Mouse (Mus musculus) limb, embryonic 13.5 days (tissue): Measurements from ENCODE around the gene Ehd2. TPM values are rescaled to one million over a fixed set of nuclear protein-coding genes. Genes with fewer than 3 reads are reported as not detected.
A peak's percentile ranks its signal among the peaks of the same experiment; 100 is the strongest.

Experiments used
- ATAC-seq: fragments of 200-750 bp; cut with Nextera tagmentation; 2 replicates; pipeline ENCODE4 v1.8.0; 2017; ENCODE audit warnings: low read depth, moderate number of reproducible peaks, moderate TSS enrichment; ENCODE audit not compliant: low FRiP score
- H3K27ac ChIP-seq: fragments of 300-500 bp; sonication (generic); 2 replicates; pipeline ENCODE4 v1.5.1; 2015; ENCODE audit warnings: inconsistent platforms, mild to moderate bottlenecking, moderate library complexity
- H3K27me3 ChIP-seq: fragments of 300-500 bp; sonication (generic); 2 replicates; pipeline ENCODE4 v1.6.1; 2015; ENCODE audit warnings: mild to moderate bottlenecking, inconsistent platforms
- H3K36me3 ChIP-seq: fragments of 300-500 bp; sonication (generic); 2 replicates; pipeline ENCODE4 v1.6.1; 2015; ENCODE audit warnings: inconsistent platforms, mild to moderate bottlenecking, moderate library complexity
- H3K4me1 ChIP-seq: fragments of 300-500 bp; sonication (generic); 2 replicates; pipeline ENCODE4 v1.6.1; 2015; ENCODE audit warnings: inconsistent platforms
- H3K4me2 ChIP-seq: fragments of 300-500 bp; sonication (generic); replicated peaks from 2 replicates; pipeline ENCODE4 v1.6.1; 2015; ENCODE audit warnings: inconsistent platforms, mild to moderate bottlenecking, moderate library complexity
- H3K4me3 ChIP-seq: fragments of 300-500 bp; sonication (generic); 2 replicates; pipeline ENCODE4 v1.5.1; 2015; ENCODE audit warnings: moderate library complexity, mild to moderate bottlenecking, inconsistent platforms
- H3K9ac ChIP-seq: fragments of 300-500 bp; sonication (generic); 2 replicates; pipeline ENCODE4 v1.6.1; 2015; ENCODE audit warnings: mild to moderate bottlenecking, inconsistent platforms
- H3K9me3 ChIP-seq: fragments of 300-500 bp; sonication (generic); 2 replicates; pipeline ENCODE4 v1.6.1; 2016; ENCODE audit warnings: inconsistent platforms
- whole genome bisulfite sequencing: fragments of 180-500 bp; shearing (Covaris S2); methylation state at CpG from one replicate; pipeline ENCODE4 v1.1.7; 2015; 5-methylcytosine and 5-hydroxymethylcytosine counted together
- polyA plus RNA-seq: library from polyadenylated mRNA; unstranded; fragments of >200 nt; fragmentation: Nextera tagmentation; extraction: Ambion mirVana; gene quantifications from 2 replicates; pipeline ENCODE4 v1.2.1, GENCODE M21; 2015

Gene Ehd2
- polyA plus RNA-seq, 1 experiment from 2014 or later, result 29.9 TPM

- Histone ChIP-seq H3K4me1 (peaks cover 6% of the 10 kb centered on the region; the same call in 1 of the 2 replicates), H3K9ac (no peak overlapping the region), H3K27me3 (no peaks in the 10 kb centered on the region), H3K4me3 (no peak overlapping the region), H3K9me3 (no peaks in the 10 kb centered on the region), H3K4me2 (no peak overlapping the region), H3K36me3 (peaks cover 74% of the 10 kb centered on the region), H3K27ac (no peak overlapping the region)
- 86% methylated on average over 5 of the region's 5 CpGs for WGBS
- ATAC-seq, result no peak
These were observed 29.9 kb downstream of the Ehd2 start for GRCm38 (mm10) chr7:15937491-15937890.

GRCm38 (mm10) chr7:15933437-15934359, 33.7 kb downstream of the Ehd2 start:
- no peak overlapping the region for H3K4me3 ChIP-seq
- H3K4me2 ChIP-seq, result no peak overlapping the region
- peaks cover 6% of the 10 kb centered on the region; the same call in 1 of the 2 replicates for H3K4me1 ChIP-seq
- H3K27ac ChIP-seq, result peak overlapping the region; percentile 2; the same call in 1 of the 2 replicates
- 54% methylated on average over 16 of the region's 16 CpGs for WGBS
- H3K9me3 ChIP-seq, result no peaks in the 10 kb centered on the region
- H3K36me3 ChIP-seq, result peaks cover 36% of the 10 kb centered on the region
- no peak overlapping the region for H3K9ac ChIP-seq
- H3K27me3 ChIP-seq, result no peaks in the 10 kb centered on the region
- no peak for ATAC-seq

GRCm38 (mm10) chr7:15931635-15932034, 35.7 kb downstream of the Ehd2 start:
- WGBS, result 84% methylated on average over 3 of the region's 3 CpGs
- H3K4me1 ChIP-seq, result peaks cover 6% of the 10 kb centered on the region; the same call in 1 of the 2 replicates

GRCm38 (mm10) chr7:15930543-15930942, 36.8 kb downstream of the Ehd2 start:
- 62% methylated on average over 2 of the region's 2 CpGs for WGBS

More at GRCm38 (mm10) chr7:15931635-15932034, 35.7 kb downstream of the Ehd2 start:
- H3K4me3 ChIP-seq, result no peak overlapping the region
- H3K4me2 ChIP-seq, result no peak overlapping the region
- H3K27ac ChIP-seq, result no peak overlapping the region
- no peaks in the 10 kb centered on the region for H3K9me3 ChIP-seq
- H3K36me3 ChIP-seq, result peaks cover 16% of the 10 kb centered on the region
- H3K27me3 ChIP-seq, result no peaks in the 10 kb centered on the region
- H3K9ac ChIP-seq, result no peak overlapping the region
- no peak for ATAC-seq

GRCm38 (mm10) chr7:15929910-15930309, 37.5 kb downstream of the Ehd2 start:
- peaks cover 6% of the 10 kb centered on the region; the same call in 1 of the 2 replicates for H3K4me1 ChIP-seq
- ATAC-seq, result no peak

More at GRCm38 (mm10) chr7:15930543-15930942, 36.8 kb downstream of the Ehd2 start:
- ATAC-seq, result no peak
- H3K27me3 ChIP-seq, result no peaks in the 10 kb centered on the region
- no peak overlapping the region for H3K4me3 ChIP-seq
- peaks cover 5% of the 10 kb centered on the region for H3K36me3 ChIP-seq
- H3K4me2 ChIP-seq, result no peak overlapping the region
- no peaks in the 10 kb centered on the region for H3K9me3 ChIP-seq
- H3K27ac ChIP-seq, result no peak overlapping the region
- no peak overlapping the region for H3K9ac ChIP-seq
- H3K4me1 ChIP-seq, result peaks cover 6% of the 10 kb centered on the region; the same call in 1 of the 2 replicates

GRCm38 (mm10) chr7:15922220-15922773, 45.1 kb downstream of the Ehd2 start, which contains the start of gene Selenow:
Gene Selenow, minus strand, starts transcription at chr7:15922402.
- Histone ChIP-seq H3K27ac (peak within 1 kb of the TSS; percentile 81), H3K27me3 (no peaks in the 10 kb centered on the region), H3K9ac (peak within 1 kb of the TSS; percentile 80), H3K4me3 (peak within 1 kb of the TSS; percentile 77), H3K4me2 (peak within 1 kb of the TSS; percentile 76), H3K36me3 (peaks cover 30% of the 10 kb centered on the region), H3K4me1 (peaks cover 24% of the 10 kb centered on the region), H3K9me3 (no peaks in the 10 kb centered on the region)
- ATAC-seq, result peak; percentile 97
- WGBS, result under 1% methylated on average over 33 of the region's 33 CpGs

More at GRCm38 (mm10) chr7:15929910-15930309, 37.5 kb downstream of the Ehd2 start:
- Histone ChIP-seq H3K27me3 (no peaks in the 10 kb centered on the region), H3K4me3 (no peak overlapping the region), H3K27ac (no peak overlapping the region), H3K9ac (no peak overlapping the region), H3K9me3 (no peaks in the 10 kb centered on the region), H3K36me3 (no peaks in the 10 kb centered on the region), H3K4me2 (no peak overlapping the region)
- 36% methylated on average over 4 of the region's 4 CpGs for WGBS

GRCm38 (mm10) chr7:15921796-15922195, 45.6 kb downstream of the Ehd2 start:
- peak; percentile 46 for ATAC-seq
- Histone ChIP-seq H3K9ac (peak overlapping the region; percentile 80), H3K27ac (peak overlapping the region; percentile 81), H3K36me3 (peaks cover 35% of the 10 kb centered on the region), H3K4me2 (peak overlapping the region; percentile 76), H3K9me3 (no peaks in the 10 kb centered on the region), H3K4me1 (peaks cover 24% of the 10 kb centered on the region), H3K4me3 (peak overlapping the region; percentile 77), H3K27me3 (no peaks in the 10 kb centered on the region)
- WGBS, result 0% methylated on average over 10 of the region's 10 CpGs

GRCm38 (mm10) chr7:15920645-15921190, 46.6 kb downstream of the Ehd2 start:
- Histone ChIP-seq H3K27ac (no peak overlapping the region), H3K9ac (peak overlapping the region; percentile 80), H3K27me3 (no peaks in the 10 kb centered on the region), H3K9me3 (no peaks in the 10 kb centered on the region), H3K36me3 (peaks cover 39% of the 10 kb centered on the region), H3K4me1 (peaks cover 24% of the 10 kb centered on the region), H3K4me3 (peak overlapping the region; percentile 77), H3K4me2 (peak overlapping the region; percentile 76)
- WGBS, result 88% methylated on average over 6 of the region's 6 CpGs
- ATAC-seq, result no peak

GRCm38 (mm10) chr7:15919947-15920346, 47.4 kb downstream of the Ehd2 start:
- Histone ChIP-seq H3K4me3 (peak overlapping the region; percentile 77), H3K4me1 (peaks cover 24% of the 10 kb centered on the region), H3K36me3 (peaks cover 39% of the 10 kb centered on the region), H3K27me3 (no peaks in the 10 kb centered on the region), H3K9ac (no peak overlapping the region), H3K27ac (no peak overlapping the region), H3K4me2 (peak overlapping the region; percentile 76), H3K9me3 (no peaks in the 10 kb centered on the region)
- no peak for ATAC-seq
- 95% methylated on average over 9 of the region's 9 CpGs for WGBS

GRCm38 (mm10) chr7:15918371-15918770, 49.0 kb downstream of the Ehd2 start:
- peaks cover 39% of the 10 kb centered on the region for H3K36me3 ChIP-seq

GRCm38 (mm10) chr7:15916996-15917395, 50.4 kb downstream of the Ehd2 start:
- Histone ChIP-seq H3K9ac (no peak overlapping the region), H3K4me1 (peaks cover 18% of the 10 kb centered on the region), H3K4me2 (no peak overlapping the region), H3K27me3 (no peaks in the 10 kb centered on the region), H3K27ac (no peak overlapping the region), H3K4me3 (no peak overlapping the region), H3K9me3 (no peaks in the 10 kb centered on the region), H3K36me3 (peaks cover 39% of the 10 kb centered on the region)
- WGBS, result 76% methylated on average over 4 of the region's 4 CpGs
- ATAC-seq, result no peak

More at GRCm38 (mm10) chr7:15918371-15918770, 49.0 kb downstream of the Ehd2 start:
- H3K27ac ChIP-seq, result no peak overlapping the region
- no peaks in the 10 kb centered on the region for H3K9me3 ChIP-seq
- no peak overlapping the region for H3K9ac ChIP-seq
- no peak for ATAC-seq
- no peaks in the 10 kb centered on the region for H3K27me3 ChIP-seq
- H3K4me2 ChIP-seq, result no peak overlapping the region
- no peak overlapping the region for H3K4me3 ChIP-seq
- H3K4me1 ChIP-seq, result peaks cover 24% of the 10 kb centered on the region
